Mouse (Mus musculus): ENCODE results near the gene Gm3252.
"Not testable (repeated sequence)": the region's sequence is repeated elsewhere in the genome, so short reads cannot be mapped to it uniquely, and the experiment has no call there.

Gene Gm3252

DNA sequence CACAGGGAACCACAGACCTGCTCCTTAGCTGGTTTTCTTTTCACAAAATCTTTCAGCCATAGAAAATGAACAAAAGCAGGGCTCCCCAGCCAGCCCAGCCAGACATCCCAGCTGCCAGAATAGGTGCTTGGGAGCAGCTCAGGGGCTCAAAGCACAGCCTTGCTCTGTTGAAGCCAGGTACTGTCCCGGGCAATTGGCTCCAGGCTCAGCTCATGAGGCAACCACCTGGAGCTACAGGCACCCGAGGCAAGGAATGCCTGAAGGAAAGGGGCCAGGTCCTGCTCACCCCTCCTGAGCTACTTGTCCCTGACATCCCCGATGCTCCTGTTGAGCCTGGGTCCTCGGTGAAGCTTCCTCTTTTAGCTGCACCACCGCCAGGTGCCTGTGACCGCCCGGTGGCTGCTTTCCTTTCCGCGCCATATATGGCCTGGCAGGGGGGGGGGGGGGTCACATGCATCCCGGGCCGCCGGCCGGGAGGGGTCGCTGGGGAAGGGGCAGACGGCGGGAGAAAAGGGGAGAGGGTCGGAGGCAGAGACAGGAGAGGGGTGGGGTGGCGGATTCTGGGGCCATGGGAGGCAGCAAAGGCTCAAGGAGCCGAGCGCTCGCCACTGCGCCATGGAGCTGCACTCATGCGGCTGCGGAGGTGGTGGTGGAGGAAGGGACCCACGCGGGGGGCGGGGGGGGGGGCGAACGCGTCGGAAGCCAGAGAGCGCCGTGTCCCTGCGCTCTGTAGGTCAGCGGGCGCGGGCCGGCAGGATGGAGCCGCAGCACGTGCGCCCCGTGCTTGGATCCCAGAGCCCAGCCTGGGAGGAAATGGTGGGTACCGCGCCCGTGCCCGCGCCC, at the start of gene Gm3252:
Gene Gm3252 (plus strand): TSS at position 738 of the 843 bp plus-strand sequence.
- peak; percentile 2 for DNase-seq

DNA sequence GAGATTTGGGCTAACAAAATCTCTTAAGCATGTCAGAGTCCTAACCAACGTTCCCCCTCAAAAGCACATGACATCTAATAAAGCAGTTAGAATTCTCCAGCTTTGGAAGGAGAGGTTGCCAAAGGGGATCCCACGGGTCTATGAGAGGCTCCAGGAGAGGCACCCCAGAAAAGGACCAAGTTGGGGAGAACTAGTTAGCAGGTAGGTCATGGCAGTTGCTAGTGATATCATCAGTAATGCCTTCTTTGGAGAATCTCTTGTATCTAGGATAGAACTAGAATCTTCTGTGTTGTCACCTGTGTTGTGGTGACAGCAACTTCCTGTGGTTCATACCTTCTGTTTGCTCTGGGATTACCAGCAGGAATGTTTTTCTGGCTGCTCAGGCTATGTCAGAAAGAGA, 17.6 kb upstream of the Gm3252 start, which contains the start of gene Gm7876:
Gene Gm7876 (plus strand): TSS at position 301 of the 400 bp plus-strand sequence.
- DNase-seq, result not testable (repeated sequence)

GRCm38 (mm10) chr14:4776037-4776436, 49.5 kb downstream of the Gm3252 start, which contains the start of gene Gm9602:
TSS of gene Gm9602 (plus strand) at chr14:4776337.
- DNase-seq, result not testable (repeated sequence)
